Mouse (Mus musculus): Measurements from ENCODE around the gene Pten.
"Not testable (repeated sequence)": the region's sequence is repeated elsewhere in the genome, so short reads cannot be mapped to it uniquely, and the experiment has no call there.

Pten gene

GRCm38 (mm10) chr19:32808690-32809089 is 51.4 kb downstream of the Pten start:
- DNase-seq (ENCODE audit: low spot score) = no peak

- no peak for DNase-seq (ENCODE audit: low spot score)
Measured at GRCm38 (mm10) chr19:32809117-32809516, 51.8 kb downstream of the Pten start.

DNA sequence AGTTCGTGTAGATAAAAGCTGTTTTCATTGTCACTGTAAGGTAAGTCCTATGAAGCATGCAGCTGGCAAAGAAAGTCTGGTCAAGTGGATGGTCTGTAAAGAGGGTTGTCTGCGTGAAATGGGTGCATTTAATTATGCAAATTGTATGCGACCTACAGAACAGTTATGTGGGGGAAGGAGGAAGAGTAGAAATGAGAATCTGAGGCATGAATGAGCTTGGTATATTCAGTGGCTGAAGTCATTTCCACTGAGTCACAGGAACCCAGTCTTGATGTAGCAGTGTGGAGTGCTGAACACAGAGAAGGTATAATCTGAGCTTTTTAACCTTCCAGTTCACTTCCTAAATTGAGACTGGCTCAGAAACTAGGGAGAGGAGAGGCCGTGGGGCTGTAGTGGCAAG is 61.5 kb downstream of the Pten start:
- DNase-seq (ENCODE audit: low spot score) = no peak

DNA sequence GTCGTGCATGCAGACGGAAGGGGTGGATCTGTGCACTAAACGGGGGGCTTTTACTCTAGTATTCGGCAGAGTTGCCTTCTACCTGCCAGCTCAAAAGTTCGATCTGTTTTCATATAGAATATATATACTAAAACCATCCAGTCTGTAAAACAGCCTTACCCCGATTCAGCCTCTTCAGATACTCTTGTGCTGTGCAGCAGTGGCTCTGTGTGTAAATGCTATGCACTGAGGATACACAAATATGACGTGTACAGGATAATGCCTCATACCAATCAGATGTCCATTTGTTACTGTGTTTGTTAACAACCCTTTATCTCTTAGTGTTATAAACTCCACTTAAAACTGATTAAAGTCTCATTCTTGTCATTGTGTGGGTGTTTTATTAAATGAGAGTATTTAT is 65.7 kb downstream of the Pten start:
- DNase-seq (ENCODE audit: low spot score) = not testable (repeated sequence)

DNA sequence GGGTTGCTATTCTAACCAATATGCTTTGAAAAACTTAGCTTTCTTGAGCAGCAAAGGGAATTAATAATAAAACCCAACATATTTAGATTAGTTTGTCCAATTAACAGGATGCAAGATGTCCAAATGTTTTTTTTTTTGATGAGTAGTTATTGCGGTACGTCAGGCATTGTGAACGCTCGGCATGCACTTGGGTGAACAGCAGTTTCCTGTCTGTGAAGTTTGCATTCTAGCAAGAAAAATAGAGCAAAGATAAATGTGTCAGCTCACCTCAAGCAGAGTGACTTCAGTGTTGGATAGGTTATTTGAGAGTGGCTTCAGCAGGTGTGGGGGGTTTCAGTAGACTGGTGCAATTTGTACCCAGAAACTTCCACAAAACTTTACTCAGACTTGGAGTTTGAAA is 69.3 kb downstream of the Pten start:
- no peak for DNase-seq (ENCODE audit: low spot score)

GRCm38 (mm10) chr19:32829871-32830270 is 72.6 kb downstream of the Pten start:
- DNase-seq (ENCODE audit: low spot score) = no peak

GRCm38 (mm10) chr19:32831286-32831685 is 74.0 kb downstream of the Pten start:
- no peak for DNase-seq (ENCODE audit: low spot score)

GRCm38 (mm10) chr19:32840491-32840890 is 83.2 kb downstream of the Pten start:
- DNase-seq (ENCODE audit: low spot score) = no peak

DNA sequence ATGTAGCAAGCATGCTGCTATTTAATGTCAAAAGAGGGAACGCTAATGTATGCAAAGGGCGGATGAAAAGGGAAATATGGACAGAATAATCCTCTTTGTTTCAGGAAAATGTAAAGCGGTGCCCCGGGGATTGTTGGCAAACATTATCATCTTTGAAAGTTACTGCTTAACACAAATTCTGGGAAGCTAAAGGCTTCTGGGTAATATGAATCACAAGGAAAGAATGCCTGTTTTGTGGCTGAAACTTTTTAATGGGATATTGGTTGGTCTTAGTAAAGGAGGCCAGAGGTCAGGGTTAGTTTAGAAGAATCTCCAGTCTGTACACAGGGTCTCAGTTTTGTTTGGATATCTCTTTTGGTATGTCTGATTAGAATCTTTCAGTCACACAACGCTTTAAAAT is 87.2 kb downstream of the Pten start:
- no peak for DNase-seq (ENCODE audit: low spot score)

DNA sequence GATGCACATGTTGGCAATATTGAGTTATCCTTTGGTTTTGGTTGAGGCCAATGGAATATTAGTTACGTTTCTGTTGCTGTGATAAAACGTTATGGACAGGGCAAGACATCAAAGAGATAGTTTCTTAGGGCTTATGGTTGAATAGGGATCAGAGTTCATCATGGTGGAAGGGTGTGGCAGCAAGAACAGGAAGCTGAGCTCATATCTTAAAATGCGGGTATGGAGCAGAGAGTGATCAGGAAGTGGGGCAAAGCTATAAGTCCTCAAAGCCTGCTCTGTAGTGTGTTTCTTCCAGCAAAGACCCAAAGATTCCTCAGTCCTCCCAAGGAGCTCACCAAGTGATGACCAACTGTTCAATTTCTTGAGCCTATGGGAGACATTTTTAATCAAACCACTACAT is 90.7 kb downstream of the Pten start:
- no peak for DNase-seq (ENCODE audit: low spot score)

- no peak for DNase-seq (ENCODE audit: low spot score)
Measured at GRCm38 (mm10) chr19:32852306-32852705, 95.0 kb downstream of the Pten start.

- no peak for DNase-seq (ENCODE audit: low spot score)
Measured at GRCm38 (mm10) chr19:32861675-32862575, 104.6 kb downstream of the Pten start.

DNA sequence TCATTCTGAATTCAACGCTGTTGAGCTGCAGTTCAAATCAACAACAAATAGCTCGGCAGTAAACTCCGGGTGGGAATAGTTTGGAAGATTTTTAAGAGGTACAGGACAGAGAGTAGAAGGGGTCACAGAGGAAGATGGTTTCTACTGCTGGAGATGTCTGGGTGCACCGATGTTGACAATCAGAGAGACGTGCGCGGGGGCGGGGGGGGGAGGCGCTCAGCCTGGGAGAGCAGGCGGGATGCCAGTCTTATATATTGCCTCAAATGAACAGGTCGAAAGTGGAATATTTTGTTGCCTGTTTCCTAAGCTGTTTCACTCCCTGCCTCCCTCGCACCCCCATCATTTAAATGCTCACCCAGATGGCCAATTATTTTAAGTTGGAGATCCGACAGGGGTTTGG is 109.5 kb downstream of the Pten start:
- no peak for DNase-seq (ENCODE audit: low spot score)

- no peak for DNase-seq (ENCODE audit: low spot score)
Measured at GRCm38 (mm10) chr19:32867181-32867897, 110.0 kb downstream of the Pten start.

DNA sequence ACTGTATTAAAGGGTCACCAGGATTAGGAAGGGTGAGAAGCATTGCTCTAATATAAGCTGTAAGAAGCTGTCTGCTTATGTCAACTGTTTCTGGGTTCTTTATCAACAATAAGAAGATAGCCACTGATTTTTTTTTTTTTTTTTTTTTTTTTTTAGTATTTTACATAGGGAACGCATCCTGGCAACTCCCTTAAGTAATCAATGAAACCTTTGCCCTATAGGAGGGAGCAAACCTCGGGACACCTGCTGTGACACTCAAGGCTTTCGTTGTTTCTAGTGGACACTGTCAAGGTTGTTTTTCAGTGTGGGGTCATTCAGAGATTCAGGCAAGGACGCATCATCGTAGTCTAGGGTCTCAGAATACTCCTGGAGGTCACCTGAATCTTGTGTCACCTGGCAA is 111.3 kb downstream of the Pten start:
- no peak for DNase-seq (ENCODE audit: low spot score)

DNA sequence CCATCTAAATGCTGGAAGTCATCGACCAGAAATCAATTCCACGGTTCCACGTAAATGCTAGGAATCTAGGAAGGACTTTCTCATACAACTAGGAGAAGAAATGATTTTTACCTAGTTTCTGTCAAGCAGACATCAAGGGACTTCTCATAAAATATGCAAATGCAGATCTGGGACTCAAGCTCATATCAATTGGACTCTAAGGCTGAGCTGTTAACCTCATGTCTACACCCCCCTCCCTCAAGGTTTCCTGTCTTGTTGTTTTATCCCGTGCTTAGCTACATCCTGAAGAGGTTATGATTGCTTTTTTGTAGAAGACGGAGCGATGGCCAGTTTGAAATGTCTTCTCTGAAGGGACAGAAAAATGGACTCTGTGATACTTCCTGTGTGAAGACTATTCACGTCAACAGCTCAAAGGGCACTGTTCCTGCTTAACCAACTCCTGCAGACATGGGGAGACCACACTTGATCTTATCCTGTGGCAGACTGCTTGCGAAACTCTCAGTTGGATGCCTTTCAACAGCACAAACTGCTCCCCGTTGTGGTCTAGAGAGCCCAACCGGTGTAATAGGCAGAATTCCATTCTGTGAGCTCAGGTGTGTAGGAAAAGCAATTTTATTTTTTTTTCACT is 111.9 kb downstream of the Pten start:
- no peak for DNase-seq (ENCODE audit: low spot score)

- DNase-seq (ENCODE audit: low spot score) = no peak
Measured at GRCm38 (mm10) chr19:32873904-32874637, 116.8 kb downstream of the Pten start.

Measured in urinary bladder, postnatal 10 days (tissue).